Mouse (Mus musculus) neutrophil, adult 65 days (primary cell): Measurements from ENCODE around the gene Vmn2r19. TPM values are rescaled to one million over a fixed set of nuclear protein-coding genes. Genes with fewer than 3 reads are reported as not detected.

Source experiments
- total RNA-seq: library from RNA; stranded (reverse); gene quantifications from 2 replicates; pipeline ENCODE4 v1.2.4, GENCODE M21; 2023

Vmn2r19 gene
- not detected in 2 replicates for total RNA-seq

DNA sequence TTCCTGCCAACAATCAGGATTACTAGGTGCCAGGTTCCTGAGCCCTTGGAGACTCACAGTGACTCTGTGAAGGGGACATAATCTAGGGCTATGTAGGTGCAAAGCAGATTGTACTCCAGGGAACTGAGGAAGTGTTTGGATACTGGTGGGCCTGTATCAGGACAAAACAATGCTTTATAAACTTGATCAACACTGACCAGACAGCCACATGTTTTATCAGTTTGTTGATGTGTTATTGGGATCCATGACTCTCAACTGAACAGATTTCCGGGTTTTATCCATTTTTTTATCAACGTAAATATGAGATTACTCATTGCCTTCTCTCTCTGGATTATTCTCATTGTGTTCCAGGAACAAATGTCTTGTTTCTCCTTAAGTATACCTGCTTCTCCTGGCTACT lies at the start of gene Vmn2r19:
Gene Vmn2r19 (plus strand): TSS at position 301 of the 400 bp plus-strand sequence.

DNA sequence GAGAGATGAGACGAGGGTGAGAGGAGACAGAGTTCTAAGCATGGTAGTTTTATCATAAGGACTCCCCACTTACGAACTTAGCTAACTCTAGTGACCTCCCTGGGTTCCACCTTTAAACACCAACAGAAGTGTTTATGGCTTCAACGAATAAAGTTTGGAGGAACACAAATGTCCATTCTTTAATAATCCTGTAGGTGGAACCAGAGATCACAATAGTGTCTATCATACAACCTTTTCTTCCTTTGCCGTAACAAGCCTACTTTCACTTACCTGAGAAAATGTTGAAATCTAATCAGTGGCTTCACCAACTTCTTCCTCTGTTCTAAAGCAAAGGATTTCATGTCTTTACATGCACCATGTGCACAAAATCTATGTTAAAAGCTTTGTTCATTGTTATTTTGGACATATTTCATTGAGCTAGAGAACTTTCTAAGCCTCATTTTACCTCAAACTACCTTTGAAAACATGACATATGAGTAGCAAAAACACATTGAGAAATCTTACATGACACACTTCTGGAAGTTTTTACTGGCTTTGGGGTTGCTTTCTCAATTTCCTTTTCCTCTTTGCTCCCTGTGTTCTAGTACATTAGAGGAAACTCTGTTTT lies 46.5 kb upstream of the Vmn2r19 start, which contains the start of gene Clec4d:
Gene Clec4d (plus strand): TSS at position 557 of the 607 bp plus-strand sequence.

DNA sequence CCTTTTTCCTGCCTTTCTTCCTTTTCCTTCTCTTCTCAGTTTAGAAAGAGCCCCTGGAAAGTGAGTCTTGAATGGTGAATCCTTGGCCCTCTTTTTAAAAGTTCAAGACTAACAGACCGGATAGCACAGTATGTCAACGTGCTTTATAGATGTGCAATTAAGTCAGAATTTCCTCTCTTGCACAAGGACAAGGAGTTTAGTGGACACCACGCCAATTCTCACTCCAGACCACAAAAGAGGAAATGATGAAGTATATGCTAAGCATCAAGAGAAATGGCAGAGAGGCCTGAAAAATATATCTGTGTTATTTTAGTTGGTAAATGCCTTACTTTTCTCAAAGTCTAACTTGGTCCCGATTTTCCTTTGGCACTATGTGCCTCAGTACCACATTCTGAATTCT lies 18.4 kb upstream of the Vmn2r19 start, which contains the start of gene Clec4e:
Gene Clec4e (minus strand): TSS at position 118 of the 400 bp plus-strand sequence.

Other genes with a start within 250 kb of the Vmn2r19 start
- 190 and 192 TPM in 2 replicates for gene Clec4a2, start 201.9 kb upstream of the Vmn2r19 start, total RNA-seq
- 8.6 and 12.4 TPM in 2 replicates for gene Clec4b2, start 135.4 kb upstream of the Vmn2r19 start, total RNA-seq
- gene Clec4n, start 78.5 kb upstream of the Vmn2r19 start, total RNA-seq, result 1.00 and 3.6 TPM in 2 replicates
- gene Clec4d, start 46.2 kb upstream of the Vmn2r19 start, total RNA-seq, result 170 and 232 TPM in 2 replicates
- 381 and 455 TPM in 2 replicates for gene Clec4e, start 18.5 kb upstream of the Vmn2r19 start, total RNA-seq
- not detected in 2 replicates for gene Vmn2r20, start 109.8 kb downstream of the Vmn2r19 start, total RNA-seq
- not detected in 2 replicates for gene Vmn2r21, start 225.1 kb downstream of the Vmn2r19 start, total RNA-seq